ENCODE assay signal across 28 mouse cellular contexts in the genomic region with DNA sequence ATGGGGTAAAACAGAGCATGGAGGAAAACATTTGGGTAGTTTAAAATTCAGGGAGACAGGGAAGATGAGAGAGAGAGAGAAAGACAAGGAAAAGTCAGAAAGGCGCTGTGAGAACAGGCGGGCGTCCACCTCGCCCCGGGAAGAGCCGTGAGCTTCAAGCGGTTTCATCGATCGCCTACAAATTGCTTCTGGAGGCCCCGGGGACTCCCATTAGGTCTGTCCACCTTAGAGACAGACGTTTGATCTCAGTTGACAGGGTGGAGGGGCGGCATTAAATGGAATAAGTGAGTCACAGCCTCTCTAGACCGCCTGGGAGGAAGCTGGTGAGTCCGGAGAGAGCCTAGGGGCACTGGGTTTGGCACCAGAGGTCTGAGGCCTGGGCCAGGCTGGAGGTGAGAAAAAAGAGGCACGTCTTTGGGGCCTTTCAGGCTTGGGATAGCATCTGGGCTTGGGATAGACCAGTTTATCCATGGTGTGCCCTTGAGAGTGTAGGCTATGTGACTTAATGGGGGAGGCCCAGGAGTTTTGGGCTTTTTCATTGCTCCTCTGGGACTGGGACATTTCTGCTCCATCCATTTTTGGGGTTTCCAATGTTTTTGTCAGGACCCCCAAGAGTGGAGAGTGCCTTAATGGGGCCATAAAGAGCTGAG. TPM values are rescaled to one million over a fixed set of nuclear protein-coding genes. Genes with fewer than 3 reads are reported as not detected.
A peak's percentile ranks its signal among the peaks of the same experiment; 100 is the strongest.
DNase-seq lines count a peak whose midpoint lies in the region; ATAC-seq and TF ChIP-seq lines count a peak whose summit lies in the region.
"Had no signal": no experiment of that assay in that cellular context is flagged by ENCODE, and none has a peak within 500 bp of the region (broad histone marks: within the 10 kb centered on the region; RNA-seq: fewer than 3 reads in every experiment).

No protein-coding gene starts in this region.

- 0 out of 2 replicates have a peak overlapping the region, but pooled peaks have one; percentile 17 for H3K4me2 ChIP-seq in heart, embryonic 11.5 days
- H3K4me2 ChIP-seq in midbrain, embryonic 16.5 days (ENCODE audit: low read length), result no peak overlapping the region
- H3K4me2 ChIP-seq: liver, embryonic 15.5 days; midbrain, embryonic 12.5 days had no signal

- TF ChIP-seq CTCF in E14TG2a.4 (conservative IDR thresholded peaks at IDR 0.05; ENCODE audit: low read length), result no peak

- no peak for ATAC-seq in heart, embryonic 11.5 days (replicated peaks; ENCODE audit: insufficient number of reproducible peaks, low FRiP score, low TSS enrichment)
- no peak for ATAC-seq in midbrain, embryonic 16.5 days
- ATAC-seq: CD4-positive, CD25-positive, alpha-beta regulatory T cell, adult 4 months; forebrain, embryonic 16.5 days; intestine, postnatal 0 days; Patski had no signal

- no peaks in the 10 kb centered on the region for H3K9me3 ChIP-seq in heart, embryonic 11.5 days (replicated peaks; ENCODE audit: control insufficient read depth, low read length)
- no peaks in the 10 kb centered on the region for H3K9me3 ChIP-seq in heart, embryonic 10.5 days
- H3K9me3 ChIP-seq in midbrain, embryonic 10.5 days (replicated peaks), result no peaks in the 10 kb centered on the region
- no peaks in the 10 kb centered on the region for H3K9me3 ChIP-seq in midbrain, embryonic 16.5 days (replicated peaks; ENCODE audit: control insufficient read depth, low read length, poor library complexity, severe bottlenecking)
- H3K9me3 ChIP-seq in E14TG2a.4 (ENCODE audit: low read length), result no peaks in the 10 kb centered on the region
- H3K9me3 ChIP-seq in limb, embryonic 10.5 days (replicated peaks), result no peaks in the 10 kb centered on the region
- H3K9me3 ChIP-seq: forebrain, embryonic 10.5 days; limb, embryonic 15.5 days; liver, embryonic 15.5 days; midbrain, embryonic 12.5 days; neural tube, embryonic 12.5 days had no signal

- peaks cover 97% of the 10 kb centered on the region for H3K27me3 ChIP-seq in heart, embryonic 11.5 days (ENCODE audit: control insufficient read depth, insufficient read depth, low read length)
- H3K27me3 ChIP-seq in heart, embryonic 10.5 days (ENCODE audit: insufficient read depth, poor library complexity, severe bottlenecking), result peaks cover 100% of the 10 kb centered on the region
- peaks cover 100% of the 10 kb centered on the region for H3K27me3 ChIP-seq in midbrain, embryonic 10.5 days (ENCODE audit: low read depth, poor library complexity, severe bottlenecking)
- peaks cover 77% of the 10 kb centered on the region for H3K27me3 ChIP-seq in midbrain, embryonic 16.5 days (ENCODE audit: control insufficient read depth, insufficient read depth, low read depth, low read length)
- peaks cover 96% of the 10 kb centered on the region for H3K27me3 ChIP-seq in E14TG2a.4 (ENCODE audit: insufficient read depth, low read length)
- H3K27me3 ChIP-seq in limb, embryonic 10.5 days (ENCODE audit: low read depth, poor library complexity, severe bottlenecking), result peaks cover 100% of the 10 kb centered on the region

- H3K4me1 ChIP-seq in heart, embryonic 11.5 days (ENCODE audit: control insufficient read depth, insufficient read depth, low read length), result 0 out of 2 replicates have a peak, but pooled peaks cover 9% of the 10 kb centered on the region
- peaks cover 41% of the 10 kb centered on the region for H3K4me1 ChIP-seq in heart, embryonic 10.5 days
- H3K4me1 ChIP-seq in midbrain, embryonic 10.5 days, result peaks cover 39% of the 10 kb centered on the region
- H3K4me1 ChIP-seq in midbrain, embryonic 16.5 days (ENCODE audit: control insufficient read depth, insufficient read depth, low read length), result peaks cover 8% of the 10 kb centered on the region; the same call in 1 of the 2 replicates
- H3K4me1 ChIP-seq in E14TG2a.4 (replicated peaks; ENCODE audit: low read depth, low read length), result peaks cover 47% of the 10 kb centered on the region
- H3K4me1 ChIP-seq in limb, embryonic 10.5 days, result peaks cover 46% of the 10 kb centered on the region

- no peak for DNase-seq in heart, embryonic 10.5 days (ENCODE audit: low spot score)
- peak; percentile 57 for DNase-seq in midbrain, embryonic 10.5 days (ENCODE audit: low spot score)
- DNase-seq in limb, embryonic 10.5 days (ENCODE audit: low spot score), result peak; percentile 67
- DNase-seq in lung, postnatal 10 days, result no peak
- no peak for DNase-seq in testis, postnatal 14 days (ENCODE audit: low spot score)
- DNase-seq: adrenal gland, adult 2 months; cerebellum, adult 11 months; gastrocnemius, postnatal 14 days; heart, adult 18-20 months; layer of hippocampus, adult 9-11 months; retina, postnatal 1 day; right cerebral cortex, postnatal 25 days; thymus, postnatal 25 days had no signal

- 4% methylated on average over 15 of the region's 15 CpGs for WGBS in heart, embryonic 11.5 days (ENCODE audit: insufficient replicate concordance)
- 2% methylated on average over 15 of the region's 15 CpGs for WGBS in heart, embryonic 10.5 days
- 1% methylated on average over 15 of the region's 15 CpGs for WGBS in midbrain, embryonic 10.5 days
- WGBS in midbrain, embryonic 16.5 days, result 2% methylated on average over 15 of the region's 15 CpGs
- under 1% methylated on average over 15 of the region's 15 CpGs for WGBS in limb, embryonic 10.5 days

- no peak overlapping the region for H3K9ac ChIP-seq in heart, embryonic 11.5 days (ENCODE audit: low read depth, low read length)
- H3K9ac ChIP-seq in midbrain, embryonic 16.5 days (ENCODE audit: low read depth, low read length), result no peak overlapping the region
- H3K9ac ChIP-seq: limb, embryonic 15.5 days; liver, embryonic 15.5 days; midbrain, embryonic 12.5 days; neural tube, embryonic 12.5 days had no signal

- no peak overlapping the region for H3K4me3 ChIP-seq in heart, embryonic 11.5 days (ENCODE audit: low read depth, low read length)
- no peak overlapping the region; the same call in 1 of the 2 replicates for H3K4me3 ChIP-seq in heart, embryonic 10.5 days
- H3K4me3 ChIP-seq in midbrain, embryonic 10.5 days, result no peak overlapping the region
- H3K4me3 ChIP-seq in midbrain, embryonic 16.5 days (ENCODE audit: low read depth, low read length), result no peak overlapping the region
- H3K4me3 ChIP-seq in E14TG2a.4 (replicated peaks; ENCODE audit: low read length), result peak overlapping the region; percentile 41
- H3K4me3 ChIP-seq in limb, embryonic 10.5 days, result no peak overlapping the region
- H3K4me3 ChIP-seq: forebrain, embryonic 10.5 days; liver, embryonic 15.5 days; midbrain, embryonic 12.5 days; neural tube, embryonic 12.5 days had no signal

- H3K27ac ChIP-seq in heart, embryonic 11.5 days (ENCODE audit: low read depth, low read length), result no peak overlapping the region
- no peak overlapping the region for H3K27ac ChIP-seq in heart, embryonic 10.5 days
- no peak overlapping the region for H3K27ac ChIP-seq in midbrain, embryonic 10.5 days (replicated peaks)
- no peak overlapping the region for H3K27ac ChIP-seq in midbrain, embryonic 16.5 days (ENCODE audit: low read length)
- no peak overlapping the region for H3K27ac ChIP-seq in limb, embryonic 10.5 days
- H3K27ac ChIP-seq: forebrain, embryonic 10.5 days; limb, embryonic 15.5 days; liver, embryonic 15.5 days; macrophage; midbrain, embryonic 12.5 days; neural tube, embryonic 12.5 days had no signal

- H3K36me3 ChIP-seq in heart, embryonic 11.5 days (ENCODE audit: control insufficient read depth, insufficient read depth, low read length), result no peaks in the 10 kb centered on the region
- H3K36me3 ChIP-seq in heart, embryonic 10.5 days, result no peaks in the 10 kb centered on the region
- no peaks in the 10 kb centered on the region for H3K36me3 ChIP-seq in midbrain, embryonic 10.5 days
- H3K36me3 ChIP-seq in midbrain, embryonic 16.5 days (ENCODE audit: control insufficient read depth, insufficient read depth, low read length), result no peaks in the 10 kb centered on the region
- H3K36me3 ChIP-seq in E14TG2a.4 (ENCODE audit: insufficient read depth, low read length), result no peaks in the 10 kb centered on the region
- H3K36me3 ChIP-seq in limb, embryonic 10.5 days, result no peaks in the 10 kb centered on the region
- H3K36me3 ChIP-seq: forebrain, embryonic 10.5 days; limb, embryonic 15.5 days; liver, embryonic 15.5 days; midbrain, embryonic 12.5 days; neural tube, embryonic 12.5 days had no signal

RNA-seq across cellular contexts. Expression of a gene that starts 4.8 kb away (rescaled TPM):
- polyA plus RNA-seq in heart, embryonic 11.5 days (2014; fragmentation: Nextera tagmentation; extraction: Ambion mirVana), result 0.45 and 1.0 TPM in 2 replicates
- polyA plus RNA-seq in heart, embryonic 10.5 days (2016; fragmentation: Nextera tagmentation; extraction: Ambion mirVana), result 1.0 and 4.1 TPM in 2 replicates
- 0.11 and 0.22 TPM in 2 replicates for polyA plus RNA-seq in midbrain, embryonic 10.5 days (2016; fragmentation: Nextera tagmentation; extraction: Ambion mirVana)
- polyA plus RNA-seq in midbrain, embryonic 16.5 days (2015; fragmentation: Nextera tagmentation; extraction: Ambion mirVana), result not detected in 2 replicates
- polyA plus RNA-seq in limb, embryonic 10.5 days (2016; fragmentation: Nextera tagmentation; extraction: Ambion mirVana), result 0.15 and 0.36 TPM in 2 replicates
- polyA plus RNA-seq: adrenal gland, adult 2 months; CD4-positive, CD25-positive, alpha-beta regulatory T cell, adult 4 months; forebrain, embryonic 10.5 days; forebrain, embryonic 16.5 days; intestine, postnatal 0 days; kidney, embryonic 14.5 days; liver, embryonic 15.5 days; lung, embryonic 16.5 days; macrophage; Patski had no signal

Comparison
In these comparisons a context has a peak if more than half of its experiments do, and no peak if none do; other contexts are left out.
1. DNase-seq: peak in midbrain, embryonic 10.5 days (single experiment) and limb, embryonic 10.5 days (single experiment); none in heart, embryonic 10.5 days (single experiment), lung, postnatal 10 days (single experiment) and testis, postnatal 14 days (single experiment).